Mouse (Mus musculus): ENCODE measurements at regions not wholly inside any gene's neighbourhood (a gene's known extent, or its start where the extent isn't known, plus 50 kb on each side); places are given as distances from the start of the nearest gene placed in this dataset.

- TF ChIP-seq CTCF (IDR thresholded peaks at IDR 0.05), result no peak
- TF ChIP-seq EP300 (IDR thresholded peaks at IDR 0.05), result no peak
These were observed 62.9 kb upstream of the Npy start for GRCm38 (mm10) chr6:49759614-49760013.

Measured in lung, postnatal 0 days (tissue).